Mouse (Mus musculus): Measurements from ENCODE around the gene Mettl7a1.
A peak's percentile ranks its signal among the peaks of the same experiment; 100 is the strongest.
"Not testable (repeated sequence)": the region's sequence is repeated elsewhere in the genome, so short reads cannot be mapped to it uniquely, and the experiment has no call there.

DNA sequence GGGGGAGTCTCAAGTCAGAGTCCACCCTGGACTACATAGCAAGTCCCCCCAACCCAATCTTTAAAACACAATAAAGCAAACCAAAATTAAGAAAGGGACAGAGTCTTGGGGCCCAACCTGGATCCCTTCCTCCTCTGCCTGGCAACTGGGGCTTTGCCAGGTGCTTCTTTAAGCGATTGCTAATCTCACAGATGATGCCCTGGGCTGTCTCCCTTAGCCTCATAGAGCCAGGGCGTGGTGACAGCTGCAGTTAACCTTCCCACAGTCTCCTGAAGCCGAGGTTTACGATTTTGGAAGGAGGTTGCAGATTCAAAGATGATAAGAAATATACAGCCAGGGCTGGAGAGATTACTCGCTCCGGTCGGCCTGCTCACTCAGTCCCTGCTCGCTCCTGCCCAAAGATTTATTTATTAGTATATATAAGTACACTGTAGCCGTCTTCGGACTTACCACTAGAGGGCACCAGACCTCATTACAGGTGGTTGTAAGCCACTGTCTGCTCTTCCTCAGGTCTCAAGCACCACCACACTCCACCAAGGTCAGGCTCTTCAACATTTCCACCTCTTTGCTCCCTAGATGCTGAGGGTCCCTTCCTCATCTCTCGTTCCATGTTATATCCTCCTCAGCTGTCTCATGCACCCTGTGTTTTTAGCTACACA is 3.6 kb downstream of the Mettl7a1 start:
- TF ChIP-seq CTCF (IDR thresholded peaks at IDR 0.05; ENCODE audit: low read depth, low read length) = 0 out of 2 replicates have a peak, but pooled peaks have one; percentile 15
- TF ChIP-seq POLR2A (IDR thresholded peaks at IDR 0.05; ENCODE audit: extremely low read depth, insufficient read depth, low read length) = not testable (repeated sequence)
